Mouse (Mus musculus) embryonic fibroblast, embryonic 13.5 days (primary cell): ENCODE results near the gene Gm28038.

Source experiments
- CTCF ChIP-seq: IDR thresholded peaks from 2 replicates; pipeline ENCODE4 v1.5.1; 2011; ENCODE audit warnings: mild to moderate bottlenecking, control low read depth, low read length, moderate library complexity, borderline replicate concordance; ENCODE audit not compliant: insufficient read depth
- POLR2A ChIP-seq: IDR thresholded peaks from 2 replicates; pipeline ENCODE4 v1.6.1; 2011; ENCODE audit warnings: low read depth, mild to moderate bottlenecking, control low read depth, low read length, moderate library complexity

GRCm38 (mm10) chr2:30283193-30283592 is 2.4 kb downstream of the Gm28038 start:
- TF ChIP-seq POLR2A (no peak; the same call in 1 of the 2 replicates), CTCF (no peak)
